Mouse (Mus musculus): ENCODE data around the gene Actl6b. TPM values are rescaled to one million over a fixed set of nuclear protein-coding genes. Genes with fewer than 3 reads are reported as not detected.

Gene Actl6b
- polyA plus RNA-seq, 1 experiment from 2014 or later: 0.70 TPM

DNA sequence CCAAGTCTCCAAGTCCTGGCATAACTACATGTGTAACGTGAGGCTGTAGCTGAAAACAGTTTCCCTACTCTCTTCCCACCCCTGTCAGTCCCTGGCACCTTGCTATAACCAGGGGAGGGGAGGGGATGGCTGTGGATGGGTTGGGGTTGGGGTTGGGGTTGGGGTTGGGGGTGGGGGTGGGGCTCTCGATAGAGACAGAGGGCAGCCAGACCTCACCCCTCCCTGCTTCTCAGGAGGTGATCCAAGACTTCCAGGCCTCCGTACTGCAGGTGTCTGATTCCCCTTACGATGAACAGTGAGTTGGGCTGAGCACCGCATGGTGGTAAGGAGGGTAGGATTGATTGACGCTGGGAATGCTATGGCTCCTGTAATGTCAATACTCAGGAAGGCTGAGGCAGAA, 12.4 kb downstream of the Actl6b start:
- no peak overlapping the region for H3K4me2 ChIP-seq
- no peaks in the 10 kb centered on the region for H3K9me3 ChIP-seq (ENCODE audit: control insufficient read depth, low read length)
- H3K4me1 ChIP-seq (replicated peaks; ENCODE audit: control insufficient read depth, insufficient read depth, low read length): peaks cover 21% of the 10 kb centered on the region
- no peak overlapping the region for H3K9ac ChIP-seq (ENCODE audit: low read depth, low read length)
- WGBS: 75% methylated on average over 6 of the region's 6 CpGs
- H3K4me3 ChIP-seq (ENCODE audit: low read depth, low read length): no peak overlapping the region
- no peaks in the 10 kb centered on the region for H3K36me3 ChIP-seq (ENCODE audit: control insufficient read depth, insufficient read depth, low read length)
- no peaks in the 10 kb centered on the region for H3K27me3 ChIP-seq (replicated peaks; ENCODE audit: control insufficient read depth, insufficient read depth, low read length)
- ATAC-seq (replicated peaks; ENCODE audit: low FRiP score) (no peak), DNase-seq (ENCODE audit: low spot score) (no peak)
- H3K27ac ChIP-seq (ENCODE audit: low read depth, low read length): no peak overlapping the region

- Histone ChIP-seq H3K9me3 (ENCODE audit: control insufficient read depth, low read length) (no peaks in the 10 kb centered on the region), H3K27ac (ENCODE audit: low read depth, low read length) (no peak overlapping the region), H3K36me3 (ENCODE audit: control insufficient read depth, insufficient read depth, low read length) (no peaks in the 10 kb centered on the region), H3K9ac (ENCODE audit: low read depth, low read length) (no peak overlapping the region), H3K27me3 (replicated peaks; ENCODE audit: control insufficient read depth, insufficient read depth, low read length) (no peaks in the 10 kb centered on the region), H3K4me2 (no peak overlapping the region), H3K4me3 (ENCODE audit: low read depth, low read length) (no peak overlapping the region), H3K4me1 (replicated peaks; ENCODE audit: control insufficient read depth, insufficient read depth, low read length) (peaks cover 21% of the 10 kb centered on the region)
- ATAC-seq (replicated peaks; ENCODE audit: low FRiP score): no peak
- DNase-seq (ENCODE audit: low spot score): no peak
- WGBS: 88% methylated on average over 5 of the region's 5 CpGs
Measured at GRCm38 (mm10) chr5:137566416-137566815, 13.1 kb downstream of the Actl6b start.

DNA sequence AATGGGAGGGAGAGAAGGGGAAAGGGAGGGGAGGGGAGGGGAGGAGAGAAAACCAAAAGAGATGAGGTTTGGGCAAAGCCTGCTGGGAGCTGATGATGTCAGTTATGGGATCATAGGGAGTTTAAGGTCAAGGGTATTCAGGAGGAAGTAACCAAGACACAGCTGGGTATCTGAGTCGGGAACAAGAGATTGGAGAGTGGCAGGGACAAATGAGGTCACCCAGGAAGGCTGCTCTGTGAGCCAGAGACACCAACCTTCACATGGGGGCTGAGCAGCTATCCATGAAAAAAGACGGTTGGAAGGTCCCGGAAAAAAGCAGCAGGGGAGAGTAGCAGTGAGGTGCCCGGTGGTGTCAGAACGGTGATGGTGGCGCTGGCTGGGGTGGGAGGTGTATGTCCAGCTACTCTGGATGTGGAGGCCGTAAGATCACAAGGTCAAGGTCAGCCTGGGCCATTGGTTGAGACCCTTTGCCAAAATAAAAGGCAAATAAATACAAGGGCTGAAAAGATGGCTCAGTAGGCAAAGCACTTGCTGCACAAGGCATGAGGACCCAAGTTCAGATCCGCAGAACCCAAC, 15.0 kb downstream of the Actl6b start:
- H3K9me3 ChIP-seq (ENCODE audit: control insufficient read depth, low read length): no peaks in the 10 kb centered on the region
- H3K4me1 ChIP-seq (replicated peaks; ENCODE audit: control insufficient read depth, insufficient read depth, low read length): peaks cover 25% of the 10 kb centered on the region
- H3K36me3 ChIP-seq (ENCODE audit: control insufficient read depth, insufficient read depth, low read length): no peaks in the 10 kb centered on the region
- no peak overlapping the region for H3K4me2 ChIP-seq
- WGBS: 76% methylated on average over 8 of the region's 8 CpGs
- no peak overlapping the region for H3K9ac ChIP-seq (ENCODE audit: low read depth, low read length)
- H3K27ac ChIP-seq (ENCODE audit: low read depth, low read length): no peak overlapping the region; the same call in 1 of the 2 replicates
- ATAC-seq (replicated peaks; ENCODE audit: low FRiP score) (no peak), DNase-seq (ENCODE audit: low spot score) (no peak)
- H3K27me3 ChIP-seq (replicated peaks; ENCODE audit: control insufficient read depth, insufficient read depth, low read length): no peaks in the 10 kb centered on the region
- H3K4me3 ChIP-seq (ENCODE audit: low read depth, low read length): no peak overlapping the region

- Histone ChIP-seq H3K36me3 (ENCODE audit: control insufficient read depth, insufficient read depth, low read length) (no peaks in the 10 kb centered on the region), H3K27me3 (replicated peaks; ENCODE audit: control insufficient read depth, insufficient read depth, low read length) (no peaks in the 10 kb centered on the region), H3K4me3 (ENCODE audit: low read depth, low read length) (peak overlapping the region; percentile 58), H3K9ac (ENCODE audit: low read depth, low read length) (0 out of 2 replicates have a peak overlapping the region, but pooled peaks have one; percentile 67), H3K4me1 (replicated peaks; ENCODE audit: control insufficient read depth, insufficient read depth, low read length) (peaks cover 25% of the 10 kb centered on the region), H3K4me2 (peak overlapping the region; percentile 95), H3K27ac (ENCODE audit: low read depth, low read length) (peak overlapping the region; percentile 48; the same call in 1 of the 2 replicates), H3K9me3 (ENCODE audit: control insufficient read depth, low read length) (no peaks in the 10 kb centered on the region)
- ATAC-seq (replicated peaks; ENCODE audit: low FRiP score) (no peak), DNase-seq (ENCODE audit: low spot score) (no peak)
- 60% methylated on average over 12 of the region's 12 CpGs for WGBS
Measured at GRCm38 (mm10) chr5:137569031-137569430, 15.7 kb downstream of the Actl6b start.

GRCm38 (mm10) chr5:137569665-137570064, 16.3 kb downstream of the Actl6b start, which contains the start of gene Tfr2:
TSS of gene Tfr2 (plus strand) at chr5:137569840.
- no peaks in the 10 kb centered on the region for H3K9me3 ChIP-seq (ENCODE audit: control insufficient read depth, low read length)
- H3K27me3 ChIP-seq (replicated peaks; ENCODE audit: control insufficient read depth, insufficient read depth, low read length): no peaks in the 10 kb centered on the region
- peak; percentile 82 for ATAC-seq (replicated peaks; ENCODE audit: low FRiP score)
- H3K36me3 ChIP-seq (ENCODE audit: control insufficient read depth, insufficient read depth, low read length): no peaks in the 10 kb centered on the region; the same call in 1 of the 2 replicates
- H3K4me3 ChIP-seq (ENCODE audit: low read depth, low read length): peak within 1 kb of the TSS; percentile 58
- H3K27ac ChIP-seq (ENCODE audit: low read depth, low read length): peak within 1 kb of the TSS; percentile 91
- peak within 1 kb of the TSS; percentile 95 for H3K4me2 ChIP-seq
- WGBS: 13% methylated on average over 9 of the region's 9 CpGs
- peak within 1 kb of the TSS; percentile 67 for H3K9ac ChIP-seq (ENCODE audit: low read depth, low read length)
- H3K4me1 ChIP-seq (replicated peaks; ENCODE audit: control insufficient read depth, insufficient read depth, low read length): peaks cover 32% of the 10 kb centered on the region
- peak; percentile 84 for DNase-seq (ENCODE audit: low spot score)

GRCm38 (mm10) chr5:137570181-137570580, 16.9 kb downstream of the Actl6b start:
- peak overlapping the region; percentile 67 for H3K9ac ChIP-seq (ENCODE audit: low read depth, low read length)

GRCm38 (mm10) chr5:137570691-137571586, 17.6 kb downstream of the Actl6b start:
- H3K4me1 ChIP-seq (replicated peaks; ENCODE audit: control insufficient read depth, insufficient read depth, low read length): peaks cover 32% of the 10 kb centered on the region
- peak; percentile 72 for DNase-seq (ENCODE audit: low spot score)
- 31% methylated on average over 17 of the region's 17 CpGs for WGBS
- H3K36me3 ChIP-seq (ENCODE audit: control insufficient read depth, insufficient read depth, low read length): peaks cover 3% of the 10 kb centered on the region; the same call in 1 of the 2 replicates
- H3K27me3 ChIP-seq (replicated peaks; ENCODE audit: control insufficient read depth, insufficient read depth, low read length): no peaks in the 10 kb centered on the region
- H3K9ac ChIP-seq (ENCODE audit: low read depth, low read length): peak overlapping the region; percentile 71
- peak; percentile 94 for ATAC-seq (replicated peaks; ENCODE audit: low FRiP score)
- H3K27ac ChIP-seq (ENCODE audit: low read depth, low read length): peak overlapping the region; percentile 91
- H3K4me2 ChIP-seq: peak overlapping the region; percentile 95
- H3K9me3 ChIP-seq (ENCODE audit: control insufficient read depth, low read length): no peaks in the 10 kb centered on the region
- H3K4me3 ChIP-seq (ENCODE audit: low read depth, low read length): peak overlapping the region; percentile 58

More at GRCm38 (mm10) chr5:137570181-137570580, 16.9 kb downstream of the Actl6b start:
- no peak for ATAC-seq (replicated peaks; ENCODE audit: low FRiP score)
- H3K9me3 ChIP-seq (ENCODE audit: control insufficient read depth, low read length): no peaks in the 10 kb centered on the region
- DNase-seq (ENCODE audit: low spot score): peak; percentile 49
- peaks cover 3% of the 10 kb centered on the region; the same call in 1 of the 2 replicates for H3K36me3 ChIP-seq (ENCODE audit: control insufficient read depth, insufficient read depth, low read length)
- H3K4me2 ChIP-seq: peak overlapping the region; percentile 95
- no peaks in the 10 kb centered on the region for H3K27me3 ChIP-seq (replicated peaks; ENCODE audit: control insufficient read depth, insufficient read depth, low read length)
- peaks cover 32% of the 10 kb centered on the region for H3K4me1 ChIP-seq (replicated peaks; ENCODE audit: control insufficient read depth, insufficient read depth, low read length)
- H3K27ac ChIP-seq (ENCODE audit: low read depth, low read length): peak overlapping the region; percentile 91
- WGBS: 25% methylated on average over 7 of the region's 7 CpGs
- peak overlapping the region; percentile 58 for H3K4me3 ChIP-seq (ENCODE audit: low read depth, low read length)

- peaks cover 23% of the 10 kb centered on the region for H3K4me1 ChIP-seq (replicated peaks; ENCODE audit: control insufficient read depth, insufficient read depth, low read length)
- H3K36me3 ChIP-seq (ENCODE audit: control insufficient read depth, insufficient read depth, low read length): peaks cover 7% of the 10 kb centered on the region; the same call in 1 of the 2 replicates
- H3K9me3 ChIP-seq (ENCODE audit: control insufficient read depth, low read length): no peaks in the 10 kb centered on the region
- H3K4me2 ChIP-seq: peak overlapping the region; percentile 55
- no peak overlapping the region for H3K9ac ChIP-seq (ENCODE audit: low read depth, low read length)
- peak overlapping the region; percentile 14; the same call in 1 of the 2 replicates for H3K4me3 ChIP-seq (ENCODE audit: low read depth, low read length)
- 20% methylated on average over 27 of the region's 27 CpGs for WGBS
- DNase-seq (ENCODE audit: low spot score) (no peak), ATAC-seq (replicated peaks; ENCODE audit: low FRiP score) (no peak)
- H3K27ac ChIP-seq (ENCODE audit: low read depth, low read length): no peak overlapping the region
- no peaks in the 10 kb centered on the region for H3K27me3 ChIP-seq (replicated peaks; ENCODE audit: control insufficient read depth, insufficient read depth, low read length)
Measured at GRCm38 (mm10) chr5:137574470-137574901, 21.2 kb downstream of the Actl6b start.

Data from liver, embryonic 11.5 days (tissue).